Mouse (Mus musculus) ES-E14 (cell line): ENCODE results near the gene Ephb1. TPM values are rescaled to one million over a fixed set of nuclear protein-coding genes. Genes with fewer than 3 reads are reported as not detected.

Experiments
- DNase-seq: peaks from one replicate; pipeline ENCODE4 v3.0.0-alpha.2; 2013; ENCODE audit warnings: low read depth, low spot score
- H3K27ac ChIP-seq: 2 replicates; pipeline ENCODE4 v1.5.1; 2012; ENCODE audit warnings: low read depth, mild to moderate bottlenecking, low read length, moderate library complexity, mixed read lengths; ENCODE audit not compliant: poor library complexity, insufficient read depth, severe bottlenecking
- H3K36me3 ChIP-seq: 2 replicates; pipeline ENCODE4 v1.6.1; 2012; ENCODE audit warnings: mild to moderate bottlenecking, low read length, moderate library complexity, mixed read lengths; ENCODE audit not compliant: control insufficient read depth, poor library complexity, insufficient read depth, severe bottlenecking
- H3K4me1 ChIP-seq, 2 experiments: fragments of 150-350 bp in 1 of 2; sonication (generic) in 1 of 2; 2 replicates each; pipeline ENCODE4 v1.6.1; 2012; ENCODE audit warnings: low read length in 2 of 2, mild to moderate bottlenecking in 1 of 2, mixed read lengths in 1 of 2; ENCODE audit not compliant: control insufficient read depth in 2 of 2, insufficient read depth in 2 of 2, poor library complexity in 1 of 2
- H3K4me3 ChIP-seq, 2 experiments: fragments of 150-350 bp in 1 of 2; sonication (generic) in 1 of 2; 2 replicates each; pipeline ENCODE4 v1.5.1; 2012; ENCODE audit warnings: low read length in 2 of 2, low read depth in 1 of 2, mild to moderate bottlenecking in 1 of 2, mixed read lengths in 1 of 2; ENCODE audit not compliant: insufficient read depth in 1 of 2, poor library complexity in 1 of 2, severe bottlenecking in 1 of 2
- H3K9ac ChIP-seq: 2 replicates; pipeline ENCODE4 v1.6.1; 2012; ENCODE audit warnings: low read depth, mild to moderate bottlenecking, low read length, mixed read lengths; ENCODE audit not compliant: poor library complexity, insufficient read depth, severe bottlenecking
- H3K9me3 ChIP-seq: fragments of 150-350 bp; sonication (generic); 2 replicates; pipeline ENCODE4 v1.6.1; 2012; ENCODE audit warnings: low read depth, mild to moderate bottlenecking, low read length; ENCODE audit not compliant: control insufficient read depth, insufficient read depth
- CHD2 ChIP-seq: IDR thresholded peaks from 2 replicates; pipeline ENCODE4 v1.6.1; 2014; ENCODE audit warnings: mild to moderate bottlenecking, low read depth, low read length, inconsistent platforms
- HCFC1 ChIP-seq: IDR thresholded peaks from 2 replicates; pipeline ENCODE4 v1.6.1; 2012; ENCODE audit warnings: low read length, inconsistent platforms, borderline replicate concordance; ENCODE audit not compliant: insufficient read depth
- MAFK ChIP-seq: IDR thresholded peaks from 2 replicates; pipeline ENCODE4 v1.6.1; 2014; ENCODE audit warnings: mild to moderate bottlenecking, low read depth, low read length, inconsistent platforms; ENCODE audit not compliant: insufficient read depth
- ZC3H11A ChIP-seq: IDR thresholded peaks from 2 replicates; pipeline ENCODE4 v1.6.1; 2012; ENCODE audit warnings: low read depth, mild to moderate bottlenecking, inconsistent platforms, low read length, borderline replicate concordance
- ZNF384 ChIP-seq: IDR thresholded peaks from 2 replicates; pipeline ENCODE4 v1.6.1; 2012; ENCODE audit warnings: low read depth, low read length, inconsistent platforms
- in situ Hi-C, 2 experiments: fragments of 600-800 bp; cut with MboI; formaldehyde crosslinking; loops; one replicate each; pipeline ENCODE4 v1.15.1; 2025; ENCODE audit warnings: low sequenced_read_pairs in 2 of 2, inconsistent platforms in 1 of 2; ENCODE audit not compliant: unreplicated experiment in 2 of 2
- total RNA-seq: library from RNA; depleted of rRNA; stranded (reverse); fragments of 300-350 nt; gene quantifications from 2 replicates; pipeline ENCODE4 v1.2.3, GENCODE M21; 2012

Ephb1 gene
- total RNA-seq, 1 experiment: 0.27 TPM

DNA sequence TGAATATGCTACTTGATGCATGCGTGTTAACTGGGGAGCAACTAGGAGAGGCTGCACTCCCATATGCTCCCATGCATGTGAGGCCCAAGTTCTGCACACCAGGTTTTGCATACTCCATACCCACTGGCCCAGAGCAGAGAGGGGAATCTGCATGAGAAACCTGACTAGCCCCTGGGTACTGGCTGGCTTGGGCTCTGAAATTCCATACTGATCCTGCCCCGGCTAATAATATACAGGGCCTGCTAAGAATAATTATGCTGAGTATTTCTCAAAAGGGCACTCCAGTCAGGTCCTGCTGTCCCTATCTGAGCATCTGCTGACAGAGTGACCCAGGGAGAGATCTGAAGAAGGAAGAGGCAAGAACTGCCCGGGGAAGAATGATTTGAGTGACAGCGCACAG, 400.0 kb downstream of the Ephb1 start:
- Histone ChIP-seq H3K4me1 (no peaks in the 10 kb centered on the region), H3K9me3 (no peaks in the 10 kb centered on the region), H3K9ac (no peak overlapping the region), H3K27ac (no peak overlapping the region), H3K4me3 (no peak overlapping the region), H3K36me3 (no peaks in the 10 kb centered on the region)
- TF ChIP-seq CHD2 (no peak), ZNF384 (no peak), MAFK (no peak), ZC3H11A (no peak), HCFC1 (no peak)
- DNase-seq: no peak
- in situ Hi-C loops: no loop called here

DNA sequence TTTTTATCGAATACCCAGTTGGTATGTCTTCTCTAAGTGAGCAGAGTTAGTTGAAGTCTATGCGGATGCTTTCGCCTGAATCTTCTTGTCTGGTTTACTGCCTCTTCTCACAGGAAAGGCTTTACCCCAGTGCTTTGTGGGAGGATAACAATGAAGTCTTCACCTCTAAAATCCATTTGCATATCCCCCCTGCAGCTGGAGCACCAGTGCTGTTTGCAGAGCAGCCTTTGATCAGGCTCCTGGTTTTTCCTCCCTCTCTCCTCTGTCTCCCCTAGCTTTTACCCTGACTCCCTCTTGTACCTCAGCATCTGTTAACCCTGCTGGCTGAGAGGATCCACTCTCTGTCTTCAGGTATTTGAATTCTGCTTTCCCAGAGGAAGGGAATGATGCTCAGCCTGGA, 404.4 kb downstream of the Ephb1 start:
- H3K4me3 ChIP-seq: no peak overlapping the region
- peak; percentile 31 for DNase-seq
- TF ChIP-seq MAFK (no peak), CHD2 (no peak), ZC3H11A (no peak)
- H3K27ac ChIP-seq: no peak overlapping the region
- H3K9me3 ChIP-seq: no peaks in the 10 kb centered on the region
- no peaks in the 10 kb centered on the region for H3K4me1 ChIP-seq
- no peak overlapping the region for H3K9ac ChIP-seq
- no peaks in the 10 kb centered on the region for H3K36me3 ChIP-seq
- in situ Hi-C loops: no loop called here

GRCm38 (mm10) chr9:101945814-101946213, 408.7 kb downstream of the Ephb1 start:
- H3K4me1 ChIP-seq: no peaks in the 10 kb centered on the region
- DNase-seq: no peak
- H3K4me3 ChIP-seq: no peak overlapping the region
- H3K9ac ChIP-seq: no peak overlapping the region
- H3K36me3 ChIP-seq: no peaks in the 10 kb centered on the region
- in situ Hi-C loops: no loop called here
- no peak for TF ChIP-seq MAFK
- TF ChIP-seq ZC3H11A: no peak
- no peak for TF ChIP-seq ZNF384
- no peak for TF ChIP-seq HCFC1
- no peak for TF ChIP-seq CHD2
- no peaks in the 10 kb centered on the region for H3K9me3 ChIP-seq
- no peak overlapping the region for H3K27ac ChIP-seq

GRCm38 (mm10) chr9:101945326-101945725, 409.2 kb downstream of the Ephb1 start:
- in situ Hi-C loops: no loop called here
- H3K36me3 ChIP-seq: no peaks in the 10 kb centered on the region

GRCm38 (mm10) chr9:101942058-101942669, 412.3 kb downstream of the Ephb1 start:
- DNase-seq: no peak
- Histone ChIP-seq H3K4me1 (no peaks in the 10 kb centered on the region), H3K4me3 (no peak overlapping the region), H3K36me3 (no peaks in the 10 kb centered on the region), H3K9me3 (no peaks in the 10 kb centered on the region), H3K9ac (no peak overlapping the region), H3K27ac (no peak overlapping the region)
- TF ChIP-seq MAFK (no peak), CHD2 (no peak), HCFC1 (no peak), ZC3H11A (no peak), ZNF384 (no peak)
- in situ Hi-C loops: no loop called here

More at GRCm38 (mm10) chr9:101945326-101945725, 409.2 kb downstream of the Ephb1 start:
- H3K4me1 ChIP-seq: no peaks in the 10 kb centered on the region
- DNase-seq: no peak
- H3K9me3 ChIP-seq: no peaks in the 10 kb centered on the region
- TF ChIP-seq MAFK: no peak
- TF ChIP-seq ZC3H11A: no peak
- no peak for TF ChIP-seq HCFC1
- TF ChIP-seq CHD2: no peak
- TF ChIP-seq ZNF384: no peak
- no peak overlapping the region for H3K27ac ChIP-seq
- H3K9ac ChIP-seq: no peak overlapping the region
- H3K4me3 ChIP-seq: no peak overlapping the region
